In genomic region chr12:73140732-73141131, GRCm38 (mm10) we compare ENCODE assay signal across 19 mouse cellular contexts.
"Had no signal": no experiment of that assay in that cellular context is flagged by ENCODE, and none has a peak within 500 bp of the region (broad histone marks: within the 10 kb centered on the region; RNA-seq: fewer than 3 reads in every experiment).

No protein-coding gene starts in this region.

- DNase-seq: liver; lung, adult 2 months; lung, postnatal 10 days; lung, postnatal 4 days; midbrain, embryonic 14.5 days; right cerebral cortex, postnatal 14 days; thymus, adult 2 months; thymus, postnatal 25 days; thymus, postnatal 4 days had no signal

- H3K27ac ChIP-seq: liver, embryonic 15.5 days; lung, embryonic 15.5 days; midbrain, embryonic 10.5 days; midbrain, embryonic 12.5 days; neural tube, embryonic 13.5 days; neural tube, embryonic 15.5 days; stomach, embryonic 15.5 days; stomach, postnatal 0 days had no signal

- H3K27me3 ChIP-seq: liver, embryonic 15.5 days; lung, embryonic 15.5 days; midbrain, embryonic 12.5 days; neural tube, embryonic 13.5 days; neural tube, embryonic 15.5 days; stomach, embryonic 15.5 days had no signal

- H3K36me3 ChIP-seq: liver, embryonic 15.5 days; lung, embryonic 15.5 days; midbrain, embryonic 12.5 days; neural tube, embryonic 13.5 days; neural tube, embryonic 15.5 days; stomach, embryonic 15.5 days had no signal

- H3K9ac ChIP-seq: liver, embryonic 15.5 days; lung, embryonic 15.5 days; midbrain, embryonic 12.5 days; neural tube, embryonic 13.5 days; neural tube, embryonic 15.5 days; stomach, embryonic 15.5 days had no signal

- H3K4me1 ChIP-seq: liver, embryonic 15.5 days; lung, embryonic 15.5 days; midbrain, embryonic 10.5 days; midbrain, embryonic 12.5 days; neural tube, embryonic 13.5 days; neural tube, embryonic 15.5 days; stomach, embryonic 15.5 days had no signal

- H3K4me2 ChIP-seq: liver, embryonic 15.5 days; lung, embryonic 15.5 days; midbrain, embryonic 12.5 days; neural tube, embryonic 13.5 days; neural tube, embryonic 15.5 days; stomach, embryonic 15.5 days had no signal

- ATAC-seq: midbrain, embryonic 16.5 days had no signal

- H3K4me3 ChIP-seq: liver, embryonic 15.5 days; lung, embryonic 15.5 days; midbrain, embryonic 10.5 days; midbrain, embryonic 12.5 days; myocyte; neural tube, embryonic 13.5 days; neural tube, embryonic 15.5 days; stomach, embryonic 15.5 days had no signal

- H3K9me3 ChIP-seq: liver, embryonic 15.5 days; lung, embryonic 15.5 days; neural tube, embryonic 15.5 days; stomach, embryonic 15.5 days had no signal
